Mouse (Mus musculus) adrenal gland, adult 2 months (tissue): ENCODE measurements around the gene Cd200. TPM values are rescaled to one million over a fixed set of nuclear protein-coding genes. Genes with fewer than 3 reads are reported as not detected.
"Not testable (repeated sequence)": the region's sequence is repeated elsewhere in the genome, so short reads cannot be mapped to it uniquely, and the experiment has no call there.

Experiments
- DNase-seq: peaks from one replicate; pipeline ENCODE4 v3.0.0; 2021
- polyA plus RNA-seq: library from polyadenylated mRNA; depleted of rRNA; stranded (reverse); fragments of >200 nt; gene quantifications from 2 replicates; pipeline ENCODE4 v1.2.3, GENCODE M21; 2012
- total RNA-seq, 2 experiments: library from RNA; stranded (reverse); gene quantifications; 2 replicates each; pipeline ENCODE4 v1.2.3; 2021

Cd200 gene
- total and polyA plus RNA-seq, 3 experiments: 27.2 to 67.3 (median 39.9) TPM

- no peak for DNase-seq
Observed at GRCm38 (mm10) chr16:45378147-45378943, 30.5 kb downstream of the Cd200 start.

GRCm38 (mm10) chr16:45377332-45377731, 31.5 kb downstream of the Cd200 start:
- peak; percentile 37 for DNase-seq

- DNase-seq: no peak
Observed at GRCm38 (mm10) chr16:45376812-45377211, 32.0 kb downstream of the Cd200 start.

- DNase-seq: no peak
Observed at GRCm38 (mm10) chr16:45376294-45376693, 32.6 kb downstream of the Cd200 start.

GRCm38 (mm10) chr16:45375506-45376225, 33.2 kb downstream of the Cd200 start:
- no peak for DNase-seq

GRCm38 (mm10) chr16:45374074-45374473, 34.8 kb downstream of the Cd200 start:
- DNase-seq: no peak

GRCm38 (mm10) chr16:45371076-45371475, 37.8 kb downstream of the Cd200 start:
- no peak for DNase-seq

- DNase-seq: no peak
Observed at GRCm38 (mm10) chr16:45369285-45369965, 39.4 kb downstream of the Cd200 start.

GRCm38 (mm10) chr16:45366111-45366510, 42.7 kb downstream of the Cd200 start:
- DNase-seq: no peak

- DNase-seq: no peak
Observed at GRCm38 (mm10) chr16:45365353-45365752, 43.5 kb downstream of the Cd200 start.

GRCm38 (mm10) chr16:45364627-45365026, 44.2 kb downstream of the Cd200 start:
- no peak for DNase-seq

GRCm38 (mm10) chr16:45363480-45364045, 45.3 kb downstream of the Cd200 start:
- no peak for DNase-seq

- no peak for DNase-seq
Observed at GRCm38 (mm10) chr16:45361450-45361849, 47.4 kb downstream of the Cd200 start.

GRCm38 (mm10) chr16:45358441-45358840, 50.4 kb downstream of the Cd200 start:
- not testable (repeated sequence) for DNase-seq

- DNase-seq: no peak
Observed at GRCm38 (mm10) chr16:45357134-45357533, 51.7 kb downstream of the Cd200 start.

- DNase-seq: no peak
Observed at GRCm38 (mm10) chr16:45352875-45353274, 56.0 kb downstream of the Cd200 start.

- DNase-seq: no peak
Observed at GRCm38 (mm10) chr16:45350767-45351166, 58.1 kb downstream of the Cd200 start.

- DNase-seq: peak; percentile 43
Observed at GRCm38 (mm10) chr16:45349523-45350298, 59.1 kb downstream of the Cd200 start.

- DNase-seq: not testable (repeated sequence)
Observed at GRCm38 (mm10) chr16:45348238-45348637, 60.6 kb downstream of the Cd200 start.

- DNase-seq: no peak
Observed at GRCm38 (mm10) chr16:45346930-45347387, 61.9 kb downstream of the Cd200 start.

GRCm38 (mm10) chr16:45346367-45346766, 62.5 kb downstream of the Cd200 start:
- DNase-seq: no peak
